Mouse (Mus musculus) bone marrow, adult 2 months (tissue): ENCODE measurements at regions not wholly inside any gene's neighbourhood (a gene's known extent, or its start where the extent isn't known, plus 50 kb on each side); places are given as distances from the start of the nearest gene placed in this dataset.

Source experiments
- H3K27ac ChIP-seq: fragments of 200-500 bp; 2 replicates; pipeline ENCODE4 v1.5.1; 2012; ENCODE audit warnings: low read depth, mild to moderate bottlenecking, control low read depth, inconsistent platforms, low read length; ENCODE audit not compliant: control insufficient read depth, poor library complexity, insufficient read depth
- H3K4me1 ChIP-seq: fragments of 200-500 bp; 2 replicates; pipeline ENCODE4 v1.6.1; 2011; ENCODE audit warnings: low read length; ENCODE audit not compliant: control insufficient read depth, insufficient read depth
- H3K4me3 ChIP-seq: fragments of 200-500 bp; replicated peaks from 2 replicates; pipeline ENCODE3; 2011; ENCODE audit warnings: mild to moderate bottlenecking, low read depth, low read length, control low read depth; ENCODE audit not compliant: control insufficient read depth
- CTCF ChIP-seq: fragments of 200-500 bp; IDR thresholded peaks from 2 replicates; pipeline ENCODE4 v1.5.1; 2011; ENCODE audit warnings: low read length, control low read depth; ENCODE audit not compliant: control insufficient read depth, insufficient read depth
- POLR2A ChIP-seq: fragments of 200-500 bp; IDR thresholded peaks from 2 replicates; pipeline ENCODE4 v1.6.1; 2011; ENCODE audit warnings: low read depth, mild to moderate bottlenecking, control low read depth, low read length, borderline replicate concordance; ENCODE audit not compliant: control insufficient read depth
- WGBS: fragments of 180-500 bp; shearing (Covaris S2); methylation state at CpG from one replicate; pipeline ENCODE4 v1.1.7; 2018; 5-methylcytosine and 5-hydroxymethylcytosine counted together

- TF ChIP-seq CTCF (no peak), POLR2A (no peak)
- Histone ChIP-seq H3K27ac (no peak overlapping the region), H3K4me3 (no peak overlapping the region), H3K4me1 (no peaks in the 10 kb centered on the region)
- 76% methylated on average over 2 of the region's 2 CpGs for WGBS
These were observed 969.6 kb downstream of the Efnb2 start for GRCm38 (mm10) chr8:7691355-7691996.

GRCm38 (mm10) chr8:7653804-7654203 is 1007.2 kb downstream of the Efnb2 start:
- H3K27ac ChIP-seq, result no peak overlapping the region
- H3K4me1 ChIP-seq, result no peaks in the 10 kb centered on the region
- no peak overlapping the region for H3K4me3 ChIP-seq
- TF ChIP-seq POLR2A (no peak), CTCF (no peak)
